Mouse (Mus musculus) frontal cortex, postnatal 36 days (tissue): ENCODE measurements around the gene Klhdc3.

ENCODE experiments used
- DNase-seq, 2 experiments: peaks; one replicate each; pipeline ENCODE4 v3.0.0; 2022; ENCODE audit warnings: low spot score in 2 of 2

Gene Klhdc3

GRCm38 (mm10) chr17:46680760-46681373 is at the start of gene Klhdc3:
TSS of gene Klhdc3 (minus strand) at chr17:46680914.
- DNase-seq, result peak; percentile 93 to 95

DNA sequence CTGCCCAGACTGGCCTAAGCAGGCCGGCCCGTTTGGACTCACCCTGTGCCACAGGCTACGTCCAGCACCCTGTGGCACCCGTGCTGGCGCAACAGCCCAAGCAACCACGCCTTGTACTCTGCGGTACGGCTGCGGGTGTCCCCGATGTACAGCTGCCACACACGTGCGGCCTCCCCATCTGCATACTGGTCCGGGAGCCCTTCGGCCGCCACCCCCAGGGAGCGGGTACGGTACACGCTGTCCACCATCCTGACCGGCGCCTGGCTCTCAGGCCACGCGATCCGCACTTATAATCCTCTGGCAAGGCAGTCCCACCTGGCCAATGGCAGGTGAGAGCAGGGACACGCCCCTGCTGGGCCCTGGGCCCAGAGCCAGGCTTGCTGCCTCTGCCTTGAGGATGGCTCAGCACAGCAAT is 48.2 kb upstream of the Klhdc3 start, which contains the start of gene Gnmt:
Gene Gnmt, minus strand, starts transcription at position 265 of the 415 bp plus-strand sequence.
- DNase-seq, result no peak

GRCm38 (mm10) chr17:46728496-46728895 is 47.8 kb upstream of the Klhdc3 start:
- DNase-seq, result no peak

DNA sequence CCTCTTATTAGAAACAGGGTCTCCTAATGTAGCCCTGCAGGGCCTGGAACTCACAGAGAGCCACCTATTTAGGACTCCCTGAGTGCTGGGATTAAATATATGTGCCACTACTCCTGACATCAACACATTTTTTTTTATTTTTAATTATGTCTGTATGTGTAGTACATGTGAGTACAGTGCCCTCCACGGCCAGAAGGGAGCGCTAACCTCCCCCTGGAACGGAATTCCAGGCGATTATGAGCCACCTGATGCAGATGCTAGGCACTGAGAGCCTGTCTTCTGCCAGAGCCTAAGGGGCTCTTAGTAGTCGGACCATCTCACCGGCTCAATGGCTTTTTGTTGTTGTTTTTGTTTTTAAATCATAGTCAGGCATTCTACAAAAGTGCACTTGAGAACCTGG is 47.3 kb upstream of the Klhdc3 start:
- DNase-seq, result no peak

DNA sequence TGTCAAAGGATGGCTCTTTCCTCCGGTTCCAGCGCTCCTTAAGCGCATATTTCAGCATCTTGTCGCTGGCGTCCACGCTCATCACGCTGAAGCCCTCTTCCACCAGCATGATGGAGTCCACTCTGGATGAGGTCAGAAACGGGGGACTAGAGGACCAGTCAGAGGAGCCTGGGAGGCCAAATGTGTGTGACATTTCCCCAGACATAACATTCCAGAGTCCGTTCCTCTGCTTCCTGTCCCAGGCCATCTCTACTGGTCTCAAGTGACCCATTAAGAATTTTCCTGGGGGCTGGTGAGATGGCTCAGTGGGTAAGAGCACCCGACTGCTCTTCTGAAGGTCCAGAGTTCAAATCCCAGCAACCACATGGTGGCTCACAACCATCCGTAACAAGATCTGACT is 46.6 kb upstream of the Klhdc3 start:
- DNase-seq, result no peak

DNA sequence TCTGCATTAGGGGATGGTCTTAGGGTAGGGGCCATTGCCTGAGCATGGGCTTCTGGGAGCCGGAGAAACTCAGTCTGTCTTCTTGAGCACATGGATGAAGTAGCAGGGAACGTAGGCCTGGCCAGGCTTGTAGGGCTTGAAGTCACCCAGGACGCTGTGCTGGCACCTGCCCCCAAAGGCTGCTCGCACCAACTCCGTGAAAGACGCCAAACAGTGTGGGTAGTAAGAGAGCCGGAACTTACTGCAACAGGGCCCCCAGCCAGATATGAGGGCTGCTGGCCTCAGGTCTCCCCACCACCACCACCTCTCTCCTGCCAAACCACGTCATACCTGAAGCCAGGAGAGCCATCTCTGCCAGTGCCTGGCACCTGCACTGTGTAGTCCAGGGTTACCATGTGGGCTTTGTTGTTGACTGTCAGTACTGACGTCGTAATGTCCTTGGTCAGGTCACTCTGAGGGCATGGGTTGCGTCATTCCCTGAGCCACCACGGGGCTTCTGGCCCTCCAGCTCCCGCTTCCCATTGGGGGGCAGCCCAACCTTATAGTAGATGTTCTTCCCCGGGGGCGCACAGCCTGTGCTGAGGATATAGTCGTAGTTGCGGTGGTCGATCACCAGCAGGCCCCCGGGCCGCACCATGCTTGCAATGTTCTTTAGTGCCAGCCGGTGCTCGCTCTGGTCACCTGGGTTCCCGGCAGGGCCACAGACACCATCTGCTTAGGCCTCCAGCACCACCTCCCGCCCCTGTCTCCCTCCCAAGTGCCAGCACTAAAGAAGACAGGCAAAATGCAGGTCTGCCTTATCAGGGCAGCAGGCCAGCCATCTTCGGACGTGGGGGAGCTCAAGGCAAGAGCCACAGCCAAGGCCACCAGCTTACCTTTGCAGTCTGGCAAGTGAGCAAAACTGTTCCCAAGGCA is 45.3 kb upstream of the Klhdc3 start:
- DNase-seq, result no peak

GRCm38 (mm10) chr17:46725273-46725672 is 44.6 kb upstream of the Klhdc3 start:
- DNase-seq, result no peak

- no peak for DNase-seq
These were observed 43.9 kb upstream of the Klhdc3 start for GRCm38 (mm10) chr17:46724477-46725084.

DNA sequence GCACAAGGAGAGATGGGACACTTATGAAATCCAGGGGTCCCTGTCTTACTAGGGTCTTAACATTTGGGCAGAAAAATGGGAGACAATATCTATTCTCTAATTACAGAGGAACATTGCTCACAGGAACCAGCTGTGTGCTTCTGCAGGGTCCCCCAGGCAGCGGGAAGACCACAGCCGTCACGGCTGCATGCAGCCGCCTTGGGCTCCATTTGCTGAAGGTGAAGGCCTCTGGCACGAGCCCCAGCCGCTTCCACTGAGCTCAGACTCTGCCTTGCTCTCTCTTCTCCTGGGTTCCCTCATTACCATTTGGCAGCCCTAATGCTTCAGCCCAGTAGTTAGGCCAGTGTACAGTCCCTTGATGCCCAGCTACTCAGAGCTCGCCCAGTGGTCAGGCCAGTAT is 40.4 kb upstream of the Klhdc3 start:
- DNase-seq, result no peak

GRCm38 (mm10) chr17:46714756-46715481 is 34.2 kb upstream of the Klhdc3 start:
- DNase-seq, result no peak

DNA sequence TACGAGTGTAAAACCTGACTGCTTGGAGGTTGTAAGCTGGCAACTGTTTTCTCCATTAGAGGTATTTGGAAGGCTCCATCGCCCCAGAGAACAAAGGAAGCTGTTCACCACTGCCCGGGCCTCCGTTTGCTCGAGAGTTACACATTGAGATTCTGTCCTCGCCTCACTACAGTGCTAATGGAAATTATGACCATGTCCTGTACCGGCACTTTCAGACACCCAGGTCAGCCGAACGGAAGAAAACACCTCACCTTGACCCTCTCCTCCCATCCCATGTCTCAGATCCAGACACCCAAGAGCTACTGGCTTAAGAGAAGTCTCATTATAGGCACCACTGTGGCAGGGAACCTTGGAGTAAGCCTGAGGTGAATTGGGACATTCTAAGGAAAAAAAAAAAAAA is 33.1 kb upstream of the Klhdc3 start:
- no peak for DNase-seq

DNA sequence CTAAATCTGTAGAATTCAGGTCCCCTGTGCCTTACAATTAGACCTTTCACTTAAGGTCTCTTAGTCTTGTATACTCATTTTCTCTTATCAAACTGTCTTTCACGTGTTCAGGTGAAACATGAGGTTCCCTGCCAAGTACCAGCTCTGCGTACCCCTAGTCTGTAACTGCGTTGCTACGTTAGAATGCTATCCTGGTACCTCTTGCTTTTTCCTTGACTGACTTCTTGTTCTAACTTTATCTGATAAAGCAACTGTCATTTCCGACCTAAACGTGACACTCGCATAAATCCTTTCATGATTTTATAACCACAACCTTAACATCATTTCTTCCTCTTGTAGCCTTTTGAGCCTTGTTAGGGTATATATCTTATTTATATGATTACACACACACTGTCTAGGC is 31.7 kb upstream of the Klhdc3 start:
- DNase-seq, result no peak

DNA sequence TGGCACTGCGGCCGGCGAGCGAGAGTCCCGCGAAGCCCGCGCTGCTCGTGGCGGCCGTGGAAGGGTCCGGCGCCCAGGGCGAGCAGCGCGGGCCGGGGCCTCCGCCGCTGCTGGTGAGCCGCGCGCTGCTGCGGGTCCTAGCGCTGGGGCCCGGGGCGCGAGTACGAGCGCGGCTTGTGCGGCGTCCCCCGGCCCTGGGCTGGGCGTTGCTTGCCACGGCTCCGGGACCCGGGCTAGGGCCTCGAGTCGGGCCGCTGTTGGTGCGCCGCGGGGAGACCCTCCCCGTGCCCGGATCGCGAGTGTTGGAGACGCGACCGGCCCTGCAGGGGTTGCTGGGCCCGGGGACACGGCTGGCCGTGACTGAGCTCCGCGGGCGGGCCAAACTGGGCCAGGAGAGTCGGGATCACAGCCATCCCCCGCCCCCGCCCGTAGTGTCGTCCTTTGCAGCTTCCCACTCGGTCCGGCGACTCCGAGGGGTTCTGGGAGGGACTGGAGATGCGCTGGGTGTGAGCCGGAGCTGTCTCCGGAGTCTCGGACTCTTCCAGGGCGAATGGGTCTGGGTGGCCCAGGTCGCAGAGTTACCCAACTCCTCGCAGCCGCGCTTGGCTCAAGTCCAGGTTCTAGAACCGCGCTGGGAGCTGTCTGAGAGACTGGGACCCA is 31.0 kb upstream of the Klhdc3 start:
- no peak for DNase-seq

- peak; percentile 90 to 92 for DNase-seq
These were observed 30.4 kb upstream of the Klhdc3 start, which contains the start of gene Pex6 for GRCm38 (mm10) chr17:46710959-46711597. TSS of gene Pex6 (plus strand) at chr17:46711463.

GRCm38 (mm10) chr17:46706375-46707089 is 25.8 kb upstream of the Klhdc3 start:
- no peak for DNase-seq

DNA sequence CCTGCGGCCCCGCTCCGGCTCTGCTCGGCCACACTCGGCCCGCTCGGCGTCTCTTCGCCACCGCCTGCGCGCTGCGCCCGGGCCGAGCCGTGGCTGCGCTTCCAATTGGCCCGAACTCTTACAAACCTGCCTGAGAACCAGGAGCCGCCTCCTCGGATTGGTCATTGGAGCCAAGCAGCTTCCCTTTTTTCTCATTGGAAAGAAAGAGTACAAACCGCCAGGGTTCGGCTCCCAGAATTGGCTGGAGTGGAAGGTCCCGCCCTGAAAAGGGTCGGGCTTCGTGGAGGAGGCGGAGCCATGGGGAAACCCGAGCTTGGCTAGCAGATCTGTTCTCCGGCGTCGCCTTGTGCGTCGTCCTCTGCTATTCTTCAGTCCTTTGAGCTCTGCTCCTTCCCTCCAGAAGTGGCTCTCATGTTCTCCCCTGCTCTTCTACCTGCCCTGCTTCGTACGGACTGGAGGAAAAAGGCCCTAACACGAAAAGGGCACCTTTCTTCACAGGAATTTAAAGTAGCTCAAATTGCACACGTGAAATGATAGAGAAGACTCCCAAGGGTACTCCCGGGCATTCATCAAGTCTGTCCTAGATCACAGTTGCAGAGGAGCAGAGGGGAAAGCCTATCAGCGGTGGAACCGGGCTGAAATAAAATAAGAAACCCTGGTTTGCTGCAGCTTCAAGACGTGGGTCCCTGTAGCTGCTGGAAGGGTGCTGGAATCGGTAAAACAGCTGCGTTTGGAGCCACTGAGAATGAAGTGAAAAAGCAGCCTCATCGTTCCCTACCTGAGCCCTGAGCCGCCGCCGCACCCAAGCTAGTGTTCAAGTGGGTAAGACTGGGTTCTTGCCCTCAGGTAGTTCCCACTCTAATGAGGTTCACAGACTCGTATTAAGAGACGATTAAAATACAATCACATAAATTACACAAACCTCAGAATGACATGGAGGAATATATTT is 24.4 kb upstream of the Klhdc3 start, which contains the start of gene Ppp2r5d:
Gene Ppp2r5d, minus strand, starts transcription at position 225 of the 949 bp plus-strand sequence.
- peak; percentile 94 to 98 for DNase-seq

- DNase-seq, result no peak
These were observed 23.5 kb upstream of the Klhdc3 start for GRCm38 (mm10) chr17:46703971-46704886.

- no peak for DNase-seq
These were observed 21.8 kb upstream of the Klhdc3 start for GRCm38 (mm10) chr17:46702506-46702905.
